Mouse (Mus musculus) liver, embryonic 16.5 days (tissue): Measurements from ENCODE around the gene Yju2. TPM values are rescaled to one million over a fixed set of nuclear protein-coding genes. Genes with fewer than 3 reads are reported as not detected.
A peak's percentile ranks its signal among the peaks of the same experiment; 100 is the strongest.

Experiments
- ATAC-seq: fragments of 200-750 bp; cut with Nextera tagmentation; 2 replicates; pipeline ENCODE4 v1.8.0; 2017; ENCODE audit warnings: low read depth, mild to moderate bottlenecking, moderate number of reproducible peaks, moderate library complexity
- H3K27ac ChIP-seq: fragments of 300-500 bp; sonication (generic); 2 replicates; pipeline ENCODE4 v1.5.1; 2014; ENCODE audit warnings: mild to moderate bottlenecking, low read length
- H3K27me3 ChIP-seq: fragments of 300-500 bp; sonication (generic); 2 replicates; pipeline ENCODE4 v1.6.1; 2014; ENCODE audit warnings: low read depth, low read length, mixed read lengths; ENCODE audit not compliant: control insufficient read depth, insufficient read depth
- H3K36me3 ChIP-seq: fragments of 300-500 bp; sonication (generic); 2 replicates; pipeline ENCODE4 v1.6.1; 2014; ENCODE audit warnings: mild to moderate bottlenecking; ENCODE audit not compliant: control insufficient read depth, insufficient read depth
- H3K4me1 ChIP-seq: fragments of 300-500 bp; sonication (generic); 2 replicates; pipeline ENCODE4 v1.6.1; 2014; ENCODE audit warnings: low read depth, low read length, mixed read lengths; ENCODE audit not compliant: control insufficient read depth
- H3K4me2 ChIP-seq: fragments of 300-500 bp; sonication (generic); 2 replicates; pipeline ENCODE4 v1.6.1; 2014; ENCODE audit warnings: low read depth, low read length, mixed read lengths
- H3K4me3 ChIP-seq: fragments of 300-500 bp; sonication (generic); 2 replicates; pipeline ENCODE4 v1.5.1; 2014; ENCODE audit warnings: low read depth, mild to moderate bottlenecking, low read length
- H3K9ac ChIP-seq: fragments of 300-500 bp; sonication (generic); 2 replicates; pipeline ENCODE4 v1.6.1; 2014; ENCODE audit warnings: low read depth, low read length
- H3K9me3 ChIP-seq: fragments of 300-500 bp; sonication (generic); replicated peaks from 2 replicates; pipeline ENCODE4 v1.6.1; 2016; ENCODE audit warnings: low read length; ENCODE audit not compliant: control insufficient read depth
- WGBS: fragments of 180-500 bp; shearing (Covaris S2); extraction: QIAGEN DNeasy Blood & Tissue Kit; methylation state at CpG from one replicate; pipeline ENCODE4 v1.1.7; 2014; ENCODE audit not compliant: insufficient replicate concordance; 5-methylcytosine and 5-hydroxymethylcytosine counted together
- polyA plus RNA-seq: library from polyadenylated mRNA; unstranded; fragments of >200 nt; fragmentation: Nextera tagmentation; extraction: Ambion mirVana; gene quantifications from 2 replicates; pipeline ENCODE4 v1.2.1, GENCODE M21; 2015

Yju2 gene
- polyA plus RNA-seq, 1 experiment from 2014 or later = 7.2 TPM

DNA sequence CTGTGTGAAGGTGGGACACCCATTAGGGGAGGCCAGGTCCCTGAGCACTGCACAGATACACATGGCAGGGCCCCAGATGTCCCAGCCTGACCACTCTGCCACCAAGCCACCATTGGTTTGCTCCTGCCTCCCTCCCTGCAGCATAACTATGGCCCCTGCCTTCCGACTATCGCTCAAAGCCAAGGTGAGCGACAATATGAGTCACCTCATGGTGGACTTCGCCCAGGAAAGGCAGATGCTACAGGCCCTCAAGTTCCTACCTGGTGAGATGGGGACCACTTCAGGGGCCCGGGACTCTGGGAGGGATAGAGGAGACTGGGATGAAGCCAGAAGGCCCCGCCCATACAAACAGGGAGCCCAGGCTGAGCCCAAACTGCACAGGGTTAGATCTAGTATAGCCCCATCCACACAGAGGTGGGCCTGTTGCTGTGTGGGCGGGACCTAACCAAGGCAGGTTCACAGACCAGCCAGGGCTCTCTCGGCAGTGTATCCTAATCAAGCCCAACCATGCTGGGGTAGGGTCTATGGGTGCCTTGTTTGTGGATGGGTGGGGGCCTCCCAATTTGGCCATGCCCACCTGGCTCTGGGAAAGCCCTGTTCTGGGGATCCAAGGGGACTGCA lies 31.5 kb downstream of the Yju2 start:
- Histone ChIP-seq H3K4me2 (no peak overlapping the region), H3K9me3 (no peaks in the 10 kb centered on the region), H3K36me3 (no peaks in the 10 kb centered on the region), H3K27me3 (peaks cover 18% of the 10 kb centered on the region), H3K27ac (no peak overlapping the region), H3K4me3 (no peak overlapping the region), H3K9ac (no peak overlapping the region), H3K4me1 (no peaks in the 10 kb centered on the region)
- no peak for ATAC-seq
- 63% methylated on average over 8 of the region's 8 CpGs for WGBS

DNA sequence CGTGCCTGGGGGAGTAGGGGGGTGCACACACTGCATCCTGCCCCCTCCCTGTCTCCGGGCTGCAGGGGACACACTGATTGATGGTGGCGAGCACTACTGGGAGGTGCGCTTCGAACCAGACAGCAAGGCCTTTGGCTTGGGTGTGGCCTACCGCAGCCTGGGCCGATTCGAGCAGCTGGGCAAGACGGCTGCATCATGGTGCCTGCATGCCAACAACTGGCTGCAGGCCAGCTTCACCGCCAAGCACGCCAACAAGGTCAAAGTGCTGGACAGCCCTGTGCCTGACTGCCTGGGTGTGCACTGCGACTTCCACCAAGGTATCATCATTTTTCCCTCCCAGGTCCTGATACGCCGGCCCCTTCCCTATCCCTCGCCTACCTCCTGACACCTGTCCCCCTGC lies 37.1 kb downstream of the Yju2 start:
- Histone ChIP-seq H3K4me2 (no peak overlapping the region), H3K27me3 (peaks cover 3% of the 10 kb centered on the region), H3K27ac (no peak overlapping the region), H3K4me3 (no peak overlapping the region), H3K4me1 (no peaks in the 10 kb centered on the region), H3K9ac (no peak overlapping the region), H3K36me3 (no peaks in the 10 kb centered on the region), H3K9me3 (no peaks in the 10 kb centered on the region)
- WGBS = 78% methylated on average over 15 of the region's 15 CpGs
- ATAC-seq = no peak

DNA sequence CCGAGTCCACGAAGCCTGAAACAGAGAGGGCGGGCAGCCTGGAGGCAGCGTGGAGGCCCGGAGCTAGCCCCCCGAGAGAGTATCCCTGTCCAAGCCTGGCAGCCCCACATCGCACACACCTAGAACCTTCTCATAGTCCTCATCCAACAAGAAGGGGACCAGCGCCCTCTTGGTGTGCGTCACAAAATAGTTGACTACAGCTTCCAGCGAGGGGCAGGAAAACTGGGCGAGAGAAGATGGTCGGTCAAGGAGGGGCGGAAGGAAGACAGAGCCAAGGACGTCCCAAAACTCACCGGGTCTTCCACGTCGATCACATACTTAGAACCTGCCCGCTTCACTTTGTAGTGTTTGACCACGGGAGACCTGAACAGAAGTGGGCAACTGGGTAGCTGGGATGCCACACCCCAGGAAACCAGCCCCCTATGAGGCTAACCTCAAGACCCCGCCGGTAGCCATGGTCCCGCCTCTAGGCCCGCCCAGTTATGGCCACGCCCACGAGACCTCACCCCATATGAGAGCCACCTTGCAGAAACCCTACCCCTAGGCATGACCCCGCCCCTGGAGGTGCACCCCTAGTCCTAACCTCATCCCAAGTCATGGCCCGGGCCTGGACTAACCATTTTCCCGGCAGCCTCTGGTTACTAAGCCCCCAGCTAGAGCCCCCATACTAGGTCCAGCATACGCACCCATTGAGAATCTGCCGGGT lies 41.0 kb downstream of the Yju2 start:
- peaks cover 3% of the 10 kb centered on the region for H3K27me3 ChIP-seq
- H3K27ac ChIP-seq = no peak overlapping the region
- no peak overlapping the region for H3K9ac ChIP-seq
- H3K4me2 ChIP-seq = no peak overlapping the region
- H3K4me1 ChIP-seq = no peaks in the 10 kb centered on the region
- no peak overlapping the region for H3K4me3 ChIP-seq
- WGBS = 10% methylated on average over 30 of the region's 30 CpGs
- H3K36me3 ChIP-seq = no peaks in the 10 kb centered on the region
- H3K9me3 ChIP-seq = no peaks in the 10 kb centered on the region
- peak; percentile 19; the same call in 1 of the 2 replicates for ATAC-seq

DNA sequence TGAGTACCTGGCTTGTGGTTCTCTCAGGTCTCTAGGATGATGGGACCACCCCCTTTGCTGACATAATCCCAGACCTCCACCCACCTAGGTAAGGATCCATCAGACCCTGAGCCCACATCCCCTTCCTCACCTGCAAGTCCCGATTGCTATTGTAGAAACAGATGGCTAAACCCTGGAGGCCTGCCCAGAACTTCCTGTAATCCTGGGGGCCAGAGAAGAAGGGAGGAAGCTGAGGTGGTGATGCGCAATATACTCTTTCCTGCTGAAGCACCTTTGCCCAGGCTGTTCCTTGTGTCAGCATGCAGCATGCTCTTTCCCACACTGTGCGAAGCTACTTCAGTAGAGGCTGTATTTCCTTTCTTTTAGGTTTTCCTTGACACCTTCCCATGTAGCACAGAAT lies 44.1 kb downstream of the Yju2 start:
- Histone ChIP-seq H3K4me2 (no peak overlapping the region), H3K36me3 (no peaks in the 10 kb centered on the region), H3K9ac (no peak overlapping the region), H3K27me3 (peaks cover 3% of the 10 kb centered on the region), H3K4me3 (no peak overlapping the region), H3K4me1 (peaks cover 8% of the 10 kb centered on the region), H3K9me3 (no peaks in the 10 kb centered on the region), H3K27ac (no peak overlapping the region)
- WGBS = 41% methylated on average over 3 of the region's 3 CpGs
- no peak for ATAC-seq

DNA sequence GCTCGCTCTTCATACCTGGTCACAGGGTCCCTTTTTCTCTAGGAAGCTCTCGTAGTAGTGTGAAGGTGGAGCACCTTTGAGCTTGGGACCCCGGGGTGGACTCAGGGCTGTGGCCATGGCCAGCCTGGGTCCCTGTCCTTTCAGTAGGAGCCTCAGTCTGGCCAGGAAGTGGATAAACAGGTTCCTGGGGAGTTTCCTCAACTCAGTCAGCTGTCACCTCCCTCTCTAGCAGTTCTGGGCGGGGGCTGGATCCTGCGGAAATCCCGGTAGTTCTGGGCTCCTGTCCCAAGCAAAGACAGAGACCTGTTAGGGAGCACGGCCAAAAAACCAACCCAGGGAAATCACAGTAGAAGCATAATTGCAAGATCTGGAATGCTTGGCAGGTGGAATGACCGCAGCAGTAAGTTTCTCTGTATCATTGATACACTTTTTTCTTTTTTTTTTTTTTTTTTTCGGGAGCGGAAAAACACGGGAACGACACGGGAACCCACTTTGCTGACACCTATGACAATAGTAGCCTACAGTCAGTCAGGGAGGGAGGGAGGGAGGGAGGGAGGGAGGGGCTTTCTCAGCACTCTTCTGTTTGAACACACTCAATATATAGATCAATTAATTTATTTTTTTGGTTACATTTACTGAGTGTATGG lies 46.6 kb downstream of the Yju2 start, which contains the start of the genes Stap2 and Mpnd:
TSS of gene Stap2 (minus strand) at position 170 of the 647 bp plus-strand sequence.
TSS of gene Mpnd (plus strand) at position 297 of the 647 bp plus-strand sequence.
- no peak for ATAC-seq
- Histone ChIP-seq H3K36me3 (no peaks in the 10 kb centered on the region), H3K27ac (no peak within 1 kb of the TSS), H3K4me1 (peaks cover 24% of the 10 kb centered on the region), H3K4me3 (peak within 1 kb of the TSS; percentile 28; the same call in 1 of the 2 replicates), H3K27me3 (no peaks in the 10 kb centered on the region; the same call in none of the 2 replicates), H3K9me3 (no peaks in the 10 kb centered on the region), H3K4me2 (peak within 1 kb of the TSS; percentile 7), H3K9ac (no peak within 1 kb of the TSS; the same call in 1 of the 2 replicates)
- WGBS = 23% methylated on average over 13 of the region's 13 CpGs

DNA sequence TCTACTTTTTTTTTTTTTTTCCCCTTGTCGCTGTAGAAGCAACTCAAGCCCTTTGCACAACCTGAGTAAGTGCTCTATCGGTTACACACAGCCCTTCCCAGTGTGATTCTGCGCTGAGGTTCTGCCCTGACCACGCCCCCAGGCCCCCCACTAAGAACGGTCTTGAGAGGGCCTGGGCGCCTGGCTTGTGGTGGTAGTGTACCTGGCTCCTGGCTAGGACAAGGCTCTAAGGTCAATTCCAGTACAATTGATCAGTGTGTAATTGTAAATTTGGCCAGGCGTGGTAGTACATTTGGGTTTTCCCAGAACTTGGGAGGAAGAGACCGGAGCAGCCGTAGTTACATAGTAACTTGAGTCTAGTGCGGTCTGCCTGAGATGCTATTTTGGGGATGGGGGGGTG lies 48.1 kb downstream of the Yju2 start:
- no peak overlapping the region for H3K27ac ChIP-seq
- ATAC-seq = no peak
- WGBS = 60% methylated on average over 10 of the region's 10 CpGs
- H3K4me3 ChIP-seq = no peak overlapping the region
- H3K9me3 ChIP-seq = no peaks in the 10 kb centered on the region
- no peak overlapping the region for H3K4me2 ChIP-seq
- H3K4me1 ChIP-seq = peaks cover 26% of the 10 kb centered on the region
- no peaks in the 10 kb centered on the region for H3K36me3 ChIP-seq
- H3K9ac ChIP-seq = no peak overlapping the region
- H3K27me3 ChIP-seq = no peaks in the 10 kb centered on the region; the same call in 1 of the 2 replicates

DNA sequence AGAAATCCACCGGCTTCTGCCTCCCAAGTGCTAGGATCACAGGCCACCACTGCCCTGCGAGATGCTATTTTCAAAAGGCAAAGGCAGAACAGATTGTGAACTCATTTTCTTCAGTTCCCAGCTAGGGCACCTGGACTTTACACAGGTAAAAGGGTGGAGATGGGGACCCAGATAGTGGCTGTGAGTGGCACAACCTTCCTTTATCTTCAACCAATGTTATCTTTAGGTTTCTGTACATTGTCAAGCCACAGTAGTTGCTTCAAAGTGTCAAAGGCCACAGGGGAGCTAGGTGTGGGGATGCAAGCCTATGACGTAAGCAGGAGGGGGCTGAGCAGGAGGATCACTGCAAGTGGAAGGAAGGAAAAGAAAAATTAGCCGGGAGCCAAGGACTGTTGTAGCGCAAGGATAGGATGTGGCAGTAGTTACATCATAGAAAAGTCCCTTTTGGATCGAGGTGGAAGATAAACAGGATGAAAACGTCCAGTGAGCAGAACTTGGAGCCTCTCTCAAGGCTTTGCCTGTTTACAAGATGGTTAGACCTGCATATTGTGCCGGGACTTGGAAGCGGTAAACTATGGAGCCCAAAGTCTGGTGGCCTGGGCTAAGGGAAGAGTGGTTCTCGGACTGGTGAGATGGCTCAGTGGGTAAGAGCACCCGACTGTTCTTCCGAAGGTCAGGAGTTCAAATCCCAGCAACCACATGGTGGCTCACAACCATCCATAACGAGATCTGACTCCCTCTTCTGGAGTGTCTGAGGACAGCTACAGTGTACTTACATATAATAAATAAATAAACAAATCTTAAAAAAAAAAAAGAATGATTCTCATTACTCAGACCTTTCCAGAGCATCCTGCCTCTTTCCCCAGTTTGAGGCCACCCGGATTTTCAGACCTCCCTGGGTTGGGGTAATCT lies 48.8 kb downstream of the Yju2 start:
- Histone ChIP-seq H3K4me3 (peak overlapping the region; percentile 79), H3K36me3 (no peaks in the 10 kb centered on the region), H3K9ac (no peak overlapping the region), H3K4me2 (peak overlapping the region; percentile 87; the same call in 1 of the 2 replicates), H3K27me3 (no peaks in the 10 kb centered on the region; the same call in 1 of the 2 replicates), H3K4me1 (peaks cover 26% of the 10 kb centered on the region), H3K9me3 (no peaks in the 10 kb centered on the region), H3K27ac (peak overlapping the region; percentile 56)
- no peak for ATAC-seq
- WGBS = 36% methylated on average over 13 of the region's 14 CpGs

DNA sequence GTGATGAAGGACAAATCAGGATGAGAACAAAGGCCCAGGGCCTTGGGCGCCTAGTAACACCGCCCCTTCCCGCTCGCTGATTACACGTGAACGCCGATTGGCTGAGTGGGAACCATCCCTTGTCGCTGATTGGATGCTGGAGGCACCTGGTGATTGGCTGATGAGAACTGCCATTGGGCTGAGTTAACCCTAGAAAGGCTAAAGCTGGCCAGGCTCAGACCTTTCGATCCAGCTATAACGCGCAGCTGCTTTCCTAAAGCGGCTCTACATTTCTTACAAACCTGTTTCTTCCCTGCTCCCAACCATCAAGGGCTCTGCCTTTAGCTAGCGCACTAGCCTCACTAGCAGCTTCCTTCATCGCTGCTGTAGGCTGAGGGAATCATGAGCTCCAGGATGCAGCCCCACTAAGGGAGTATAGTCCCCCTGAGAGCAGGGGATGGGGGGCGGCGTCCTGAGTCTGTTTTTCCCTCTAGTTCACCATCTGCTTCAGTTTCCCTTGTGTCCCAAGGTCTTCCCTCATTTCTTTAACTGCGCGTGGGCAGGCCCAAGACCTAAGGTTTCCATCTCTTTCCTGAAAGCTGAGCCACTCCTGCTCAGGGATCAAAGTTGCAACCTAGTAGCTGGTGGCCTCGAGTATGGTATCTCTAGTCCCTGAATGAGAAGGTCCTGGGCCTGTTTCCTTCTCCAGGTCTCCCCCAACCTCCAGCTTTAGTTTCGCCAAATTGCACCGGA lies 49.6 kb downstream of the Yju2 start:
- Histone ChIP-seq H3K4me3 (peak overlapping the region; percentile 79), H3K27me3 (no peaks in the 10 kb centered on the region; the same call in 1 of the 2 replicates), H3K4me2 (peak overlapping the region; percentile 87), H3K4me1 (peaks cover 26% of the 10 kb centered on the region), H3K36me3 (no peaks in the 10 kb centered on the region), H3K9ac (peak overlapping the region; percentile 53), H3K27ac (peak overlapping the region; percentile 64), H3K9me3 (no peaks in the 10 kb centered on the region)
- WGBS = under 1% methylated on average over 21 of the region's 21 CpGs
- ATAC-seq = peak; percentile 86
